Mouse (Mus musculus) myocyte (in vitro differentiated cells): ENCODE data around the gene Srl. TPM values are rescaled to one million over a fixed set of nuclear protein-coding genes. Genes with fewer than 3 reads are reported as not detected.

ENCODE experiments used
- H3K27me3 ChIP-seq: one replicate; pipeline ENCODE4 v1.6.1; 2011; ENCODE audit not compliant: control insufficient read depth, insufficient read depth, insufficient read length
- H3K36me3 ChIP-seq: one replicate; pipeline ENCODE4 v1.6.1; 2011; ENCODE audit not compliant: control insufficient read depth, insufficient read depth
- H3K4me2 ChIP-seq: one replicate; pipeline ENCODE4 v1.6.1; 2011; ENCODE audit warnings: low read depth, control low read depth
- H3K4me3 ChIP-seq: one replicate; pipeline ENCODE4 v1.5.1; 2011; ENCODE audit warnings: mild to moderate bottlenecking, control low read depth, moderate library complexity
- H3K79me2 ChIP-seq: one replicate; pipeline ENCODE4 v1.6.1; 2011; ENCODE audit not compliant: control insufficient read depth, insufficient read depth
- H3ac ChIP-seq: one replicate; pipeline ENCODE4 v1.6.1; 2011; ENCODE audit not compliant: control insufficient read depth, insufficient read length
- CEBPB ChIP-seq: IDR thresholded peaks from 2 replicates; pipeline ENCODE4 v1.6.1; 2011; ENCODE audit warnings: mild to moderate bottlenecking, moderate library complexity; ENCODE audit not compliant: poor library complexity, insufficient read depth, severe bottlenecking
- E2F4 ChIP-seq: IDR thresholded peaks from one replicate; pipeline ENCODE4 v1.6.1; 2011; ENCODE audit warnings: mild to moderate bottlenecking, control low read depth, moderate library complexity; ENCODE audit not compliant: insufficient read depth
- MAX ChIP-seq: IDR thresholded peaks from one replicate; pipeline ENCODE4 v1.6.1; 2011; ENCODE audit warnings: low read depth, mild to moderate bottlenecking, control low read depth
- MYOD1 ChIP-seq, 3 experiments: IDR thresholded peaks; one replicate each; pipeline ENCODE4 v1.6.1; 2011; ENCODE audit warnings: control low read depth in 2 of 3, low read depth in 2 of 3, mild to moderate bottlenecking in 2 of 3, moderate library complexity in 1 of 3; ENCODE audit not compliant: insufficient read length in 2 of 3, control insufficient read depth in 1 of 3
- MYOG ChIP-seq, 3 experiments: IDR thresholded peaks; one replicate each; pipeline ENCODE4 v1.6.1; 2011; ENCODE audit warnings: control low read depth in 2 of 3, low read depth in 2 of 3, mild to moderate bottlenecking in 2 of 3; ENCODE audit not compliant: insufficient read length in 2 of 3, control insufficient read depth in 1 of 3, insufficient read depth in 1 of 3
- POLR2A ChIP-seq: IDR thresholded peaks from one replicate; pipeline ENCODE4 v1.6.1; 2011; ENCODE audit warnings: low read depth, mild to moderate bottlenecking, control low read depth, moderate library complexity; ENCODE audit not compliant: insufficient read length
- POLR2AphosphoS2 ChIP-seq: IDR thresholded peaks from one replicate; pipeline ENCODE4 v1.6.1; 2011; ENCODE audit warnings: low read depth, control low read depth; ENCODE audit not compliant: insufficient read length
- REST ChIP-seq: IDR thresholded peaks from one replicate; pipeline ENCODE4 v1.6.1; 2011; ENCODE audit warnings: mild to moderate bottlenecking, control low read depth, moderate library complexity; ENCODE audit not compliant: insufficient read depth, insufficient read length
- SRF ChIP-seq: IDR thresholded peaks from one replicate; pipeline ENCODE4 v1.6.1; 2011; ENCODE audit warnings: low read depth; ENCODE audit not compliant: control insufficient read depth, insufficient read length
- TCF12 ChIP-seq: IDR thresholded peaks from one replicate; pipeline ENCODE4 v1.6.1; 2011; ENCODE audit warnings: mild to moderate bottlenecking, control low read depth; ENCODE audit not compliant: poor library complexity, insufficient read depth, severe bottlenecking
- TCF3 ChIP-seq: IDR thresholded peaks from one replicate; pipeline ENCODE4 v1.6.1; 2011; ENCODE audit warnings: low read depth, control low read depth; ENCODE audit not compliant: insufficient read length
- USF1 ChIP-seq: IDR thresholded peaks from one replicate; pipeline ENCODE4 v1.6.1; 2011; ENCODE audit warnings: low read depth, mild to moderate bottlenecking, control low read depth, moderate library complexity
- polyA plus RNA-seq: library from polyadenylated mRNA; unstranded; fragments of >200 nt; fragmentation: generic; extraction: Trizol; gene quantifications from one replicate; pipeline ENCODE4 v1.2.1, GENCODE M21; 2012; ENCODE audit warnings: missing spikeins

Srl gene
- polyA plus RNA-seq, 1 experiment = 381 TPM

DNA sequence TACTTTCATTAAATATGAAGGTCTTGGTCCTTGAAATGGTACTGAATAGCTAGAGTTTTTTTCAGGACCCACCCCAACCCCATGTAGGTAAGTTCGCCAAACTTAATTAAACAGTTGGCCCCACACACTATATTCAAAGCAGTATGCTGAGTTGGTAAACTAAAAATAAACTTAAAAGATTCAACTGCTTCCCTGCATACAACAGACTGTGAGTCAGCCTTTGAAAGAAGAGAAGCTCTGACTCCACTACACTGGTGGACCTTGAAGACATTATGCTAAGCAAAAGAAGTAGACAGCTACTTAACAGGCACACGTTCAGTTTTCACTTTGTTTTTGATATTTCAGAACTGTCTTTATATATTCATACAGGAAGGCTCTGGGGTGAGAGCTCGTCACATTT is 110.6 kb downstream of the Srl start:
- Histone ChIP-seq H3K27me3 (peaks cover 5% of the 10 kb centered on the region), H3K79me2 (no peaks in the 10 kb centered on the region), H3K36me3 (no peaks in the 10 kb centered on the region), H3K4me3 (no peak overlapping the region), H3ac (no peak overlapping the region), H3K4me2 (peak overlapping the region; percentile 37)
- TF ChIP-seq POLR2A (no peak), POLR2AphosphoS2 (no peak), TCF3 (no peak), USF1 (no peak), CEBPB (no peak), TCF12 (no peak), REST (no peak), MYOD1 (IDR thresholded peaks at IDR 0.05; ENCODE audit: control insufficient read depth in 1 of 3, insufficient read length in 2 of 3, low read depth in 2 of 3) (no peak), E2F4 (no peak), SRF (no peak), MYOG (IDR thresholded peaks at IDR 0.05; ENCODE audit: control insufficient read depth in 1 of 3, insufficient read depth in 1 of 3, insufficient read length in 2 of 3, low read depth in 2 of 3) (no peak), MAX (no peak)

DNA sequence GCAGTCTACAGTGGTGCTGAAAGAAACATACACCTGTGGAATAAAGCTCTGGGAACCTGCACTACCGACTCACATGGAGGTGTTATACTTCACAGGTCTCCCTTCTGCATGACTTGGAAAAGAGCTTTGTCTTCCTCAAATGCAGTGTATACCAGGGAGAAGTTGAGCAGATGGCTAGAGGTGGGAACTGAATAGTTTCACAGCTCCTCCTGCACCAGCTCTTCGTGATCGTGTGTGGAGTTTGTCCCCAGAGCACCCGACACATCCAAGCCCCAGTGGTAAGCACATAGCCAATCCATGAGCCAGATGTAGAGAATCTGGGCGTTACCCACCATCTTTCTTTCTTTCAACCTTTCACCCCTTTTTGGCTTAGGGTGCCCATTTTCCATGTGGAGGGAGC is 111.4 kb downstream of the Srl start:
- H3K36me3 ChIP-seq = no peaks in the 10 kb centered on the region
- no peaks in the 10 kb centered on the region for H3K79me2 ChIP-seq
- no peak overlapping the region for H3ac ChIP-seq
- no peak overlapping the region for H3K4me3 ChIP-seq
- H3K27me3 ChIP-seq = peaks cover 5% of the 10 kb centered on the region
- no peak overlapping the region for H3K4me2 ChIP-seq
- TF ChIP-seq MYOG (IDR thresholded peaks at IDR 0.05; ENCODE audit: control insufficient read depth in 1 of 3, insufficient read depth in 1 of 3, insufficient read length in 2 of 3, low read depth in 2 of 3) (no peak), POLR2A (no peak), MAX (no peak), SRF (no peak), CEBPB (no peak), TCF12 (no peak), MYOD1 (IDR thresholded peaks at IDR 0.05; ENCODE audit: control insufficient read depth in 1 of 3, insufficient read length in 2 of 3, low read depth in 2 of 3) (no peak), E2F4 (no peak), USF1 (no peak), POLR2AphosphoS2 (no peak), REST (no peak)

Other genes with a start within 250 kb of the Srl start
- gene Adcy9, start 121.3 kb downstream of the Srl start, polyA plus RNA-seq = 4.6 TPM
- gene Tfap4, start 18.0 kb upstream of the Srl start, polyA plus RNA-seq = 4.0 TPM
- gene Glis2, start 52.9 kb upstream of the Srl start, polyA plus RNA-seq = 29.6 TPM
- gene Pam16, start 83.2 kb upstream of the Srl start, polyA plus RNA-seq = 98.6 TPM
- 34.7 TPM for gene Vasn, start 98.1 kb upstream of the Srl start, polyA plus RNA-seq
- gene Dnaja3, start 98.2 kb upstream of the Srl start, polyA plus RNA-seq = 69.5 TPM
- gene Coro7, start 138.0 kb upstream of the Srl start, polyA plus RNA-seq = 15.2 TPM
- 13.3 TPM for gene Nmral1, start 177.5 kb upstream of the Srl start, polyA plus RNA-seq
- gene Hmox2, start 184.5 kb upstream of the Srl start, polyA plus RNA-seq = 46.7 TPM
- 44.9 TPM for gene Cdip1, start 248.5 kb upstream of the Srl start, polyA plus RNA-seq